Mouse (Mus musculus) ES-E14 (cell line): ENCODE measurements around the gene Plcb3.

Experiments used
- CHD2 ChIP-seq: IDR thresholded peaks from 2 replicates; pipeline ENCODE4 v1.6.1; 2014; ENCODE audit warnings: mild to moderate bottlenecking, low read depth, low read length, inconsistent platforms
- HCFC1 ChIP-seq: IDR thresholded peaks from 2 replicates; pipeline ENCODE4 v1.6.1; 2012; ENCODE audit warnings: low read length, inconsistent platforms, borderline replicate concordance; ENCODE audit not compliant: insufficient read depth
- MAFK ChIP-seq: IDR thresholded peaks from 2 replicates; pipeline ENCODE4 v1.6.1; 2014; ENCODE audit warnings: mild to moderate bottlenecking, low read depth, low read length, inconsistent platforms; ENCODE audit not compliant: insufficient read depth
- ZC3H11A ChIP-seq: IDR thresholded peaks from 2 replicates; pipeline ENCODE4 v1.6.1; 2012; ENCODE audit warnings: low read depth, mild to moderate bottlenecking, inconsistent platforms, low read length, borderline replicate concordance
- ZNF384 ChIP-seq: IDR thresholded peaks from 2 replicates; pipeline ENCODE4 v1.6.1; 2012; ENCODE audit warnings: low read depth, low read length, inconsistent platforms

DNA sequence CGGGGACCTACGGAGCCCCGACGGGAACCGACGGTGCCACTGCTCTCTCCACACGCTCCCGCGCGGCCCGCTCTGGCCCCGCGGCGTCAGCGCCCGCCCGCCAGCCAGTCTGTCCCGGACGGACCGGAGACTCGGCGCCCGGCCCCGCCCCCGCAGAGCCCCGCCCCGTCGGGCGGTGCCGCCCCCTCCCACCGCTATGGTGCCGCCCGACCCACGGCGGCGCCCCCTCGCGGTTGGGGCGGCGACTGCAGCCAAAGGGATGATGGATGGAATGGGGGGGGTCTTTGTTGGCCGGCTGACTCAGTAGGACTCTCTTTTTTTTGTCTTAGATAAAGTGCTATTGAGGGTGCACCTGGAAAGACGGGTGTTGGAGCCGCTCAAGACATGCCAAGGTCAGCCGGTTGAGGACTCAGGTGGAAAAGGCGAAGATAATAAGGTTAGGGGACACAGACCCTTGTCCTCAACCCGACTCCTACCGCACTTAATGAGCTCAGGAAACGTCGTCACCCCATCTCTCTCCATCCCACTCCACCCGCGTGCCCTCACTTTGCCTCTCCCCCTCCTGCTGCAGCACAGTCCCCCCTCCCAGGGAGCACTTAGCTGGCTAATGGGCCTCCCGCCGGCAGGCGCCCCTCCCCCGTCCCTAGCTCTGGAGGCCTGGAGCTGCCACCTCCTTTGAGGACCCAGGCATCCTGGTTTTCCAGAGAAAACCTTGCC lies 6.4 kb downstream of the Plcb3 start:
- TF ChIP-seq CHD2 (no peak), ZC3H11A (peak; percentile 21; the same call in 1 of the 2 replicates), MAFK (no peak), ZNF384 (no peak), HCFC1 (0 out of 2 replicates have a peak, but pooled peaks have one; percentile 22)
